Mouse (Mus musculus): Measurements from ENCODE around the gene Cpm.
A peak's percentile ranks its signal among the peaks of the same experiment; 100 is the strongest.

Cpm gene

DNA sequence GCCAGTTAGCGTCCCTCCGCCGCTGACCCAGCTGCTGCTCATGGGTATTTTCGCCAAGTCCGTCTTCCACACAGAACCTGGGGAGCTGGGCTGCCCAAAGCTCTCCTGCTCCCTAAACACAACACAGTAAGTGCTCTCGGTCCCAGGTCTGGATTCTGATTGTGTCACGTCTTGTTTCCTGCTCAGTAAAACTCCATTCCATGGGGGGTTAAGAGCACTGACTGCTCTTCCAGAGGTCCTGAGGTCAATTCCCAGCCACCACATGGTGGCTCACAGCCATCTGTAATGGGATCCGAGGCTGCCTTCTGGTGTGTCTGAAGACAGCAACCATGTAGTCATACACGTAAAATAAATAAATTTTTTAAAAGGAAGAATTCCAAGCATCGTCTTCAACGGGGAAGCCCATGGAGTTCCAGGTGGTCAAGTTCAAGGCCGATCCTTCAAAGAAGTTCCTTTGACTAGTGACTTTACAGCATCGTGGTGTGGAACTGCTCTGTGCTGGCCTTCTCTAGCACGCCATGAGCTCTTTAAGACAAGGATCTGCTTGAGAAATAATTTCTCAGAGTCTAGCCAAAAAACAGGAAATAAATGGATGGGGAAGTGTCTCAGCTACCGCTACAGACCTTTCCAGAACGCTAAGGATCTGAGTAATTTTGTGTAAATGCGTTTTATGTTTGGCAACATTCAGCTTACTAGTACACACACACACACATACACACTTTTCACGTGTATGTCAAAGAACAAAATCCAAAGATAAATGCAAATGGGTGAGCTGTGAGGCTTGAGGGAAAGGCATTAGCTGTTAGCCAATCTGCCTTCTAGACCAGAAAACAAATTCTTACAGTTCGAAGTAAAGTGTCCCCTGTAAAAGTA lies 55.2 kb downstream of the Cpm start:
- no peak for DNase-seq (ENCODE audit: extremely low spot score, low spot score)

DNA sequence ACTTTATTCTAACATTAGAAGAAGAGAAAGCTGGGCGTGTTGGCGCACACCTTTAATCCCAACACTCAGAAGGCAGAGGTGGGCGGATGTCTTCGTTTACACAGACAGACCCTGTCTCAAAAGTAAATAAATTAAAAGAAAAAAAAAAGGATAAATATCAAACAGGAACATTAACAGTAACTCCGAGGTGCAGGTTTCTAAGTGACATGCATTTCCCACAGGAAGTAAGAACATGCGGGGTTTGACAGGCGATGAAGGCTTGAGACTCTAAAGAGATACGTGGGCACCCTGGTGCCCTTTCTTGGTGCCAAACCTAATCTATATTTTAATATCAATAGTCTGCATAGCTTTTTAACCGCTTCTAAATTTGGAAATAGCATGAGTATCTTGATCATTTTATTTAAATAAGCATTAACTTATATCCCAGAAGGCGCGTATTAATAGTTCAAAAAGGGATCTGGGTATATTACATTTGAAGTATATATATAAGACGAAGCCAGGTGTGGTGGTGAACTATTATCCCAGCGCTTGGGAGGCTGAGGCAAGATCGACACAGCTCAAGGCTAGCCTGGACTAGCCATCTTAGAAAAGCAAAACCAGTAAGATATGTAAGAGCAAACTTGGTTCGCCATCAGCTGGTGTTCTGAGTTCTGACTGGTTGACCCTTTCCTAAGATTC lies 56.0 kb downstream of the Cpm start:
- DNase-seq (ENCODE audit: extremely low spot score, low spot score): no peak

GRCm38 (mm10) chr10:117685849-117686591 lies 56.7 kb downstream of the Cpm start:
- no peak for DNase-seq (ENCODE audit: extremely low spot score, low spot score)

- DNase-seq (ENCODE audit: extremely low spot score, low spot score): no peak
These were observed 57.7 kb downstream of the Cpm start for GRCm38 (mm10) chr10:117687018-117687417.

DNA sequence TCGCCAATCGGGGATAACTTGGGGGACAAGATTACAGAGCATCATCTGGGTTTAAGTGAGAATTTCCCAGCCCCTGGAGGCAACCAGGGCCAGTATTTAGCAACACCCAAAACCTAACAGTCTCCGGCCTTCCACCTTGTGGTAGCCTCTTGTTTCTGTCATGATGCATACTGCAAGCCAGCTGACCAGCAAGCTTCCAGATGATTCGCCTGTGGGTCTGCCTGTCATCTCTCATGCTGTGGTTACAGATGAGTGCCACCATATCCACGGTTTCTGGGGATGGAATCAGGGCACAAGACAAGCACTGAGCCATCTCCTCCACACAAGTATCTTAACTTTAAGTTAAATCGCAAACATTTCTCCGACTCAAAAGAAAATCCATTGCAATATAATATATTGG lies 58.3 kb downstream of the Cpm start:
- DNase-seq (ENCODE audit: extremely low spot score, low spot score): no peak

DNA sequence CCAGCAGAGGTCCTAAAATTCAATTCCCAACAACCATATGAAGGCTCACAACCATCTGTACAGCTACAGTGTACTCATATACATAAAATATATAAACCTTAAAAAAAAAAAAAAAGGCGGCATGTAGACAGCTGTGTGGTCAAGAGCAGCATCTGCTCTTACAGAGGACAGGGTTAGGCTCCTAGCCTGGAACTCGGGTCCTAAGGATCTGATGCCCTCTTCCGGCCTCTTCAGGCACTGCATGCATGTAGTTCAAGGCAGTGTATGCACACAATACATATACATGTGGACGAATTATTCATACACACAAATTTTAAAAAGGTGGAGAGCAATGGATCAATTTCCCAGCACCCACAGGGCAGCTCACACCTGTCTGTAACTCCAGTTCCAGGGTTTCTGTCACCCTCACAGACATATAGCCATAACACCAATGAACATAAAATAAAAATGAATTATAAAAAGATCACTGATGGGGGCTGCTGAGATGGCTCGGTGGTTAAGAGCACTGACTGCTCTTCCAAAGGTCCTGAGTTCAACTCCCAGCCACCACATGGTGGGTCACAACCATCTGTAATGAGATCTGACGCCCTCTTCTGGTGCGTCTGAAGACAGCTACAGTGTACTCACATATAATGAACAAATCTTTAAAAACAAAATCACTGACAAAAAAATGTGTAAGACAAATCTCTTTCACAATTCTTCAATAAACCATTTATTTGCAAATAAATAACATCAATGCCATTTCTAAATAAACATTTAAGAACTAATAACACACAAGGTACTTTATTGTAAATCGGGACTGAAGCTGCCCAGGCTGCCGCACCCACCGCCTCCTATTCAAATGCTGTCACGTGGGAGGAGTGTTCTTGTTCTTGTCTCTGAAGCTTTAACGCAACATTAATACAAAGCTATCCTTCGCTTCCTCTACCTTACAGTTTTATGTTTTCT lies 59.2 kb downstream of the Cpm start:
- peak; percentile 39 for DNase-seq (ENCODE audit: extremely low spot score, low spot score)

- DNase-seq (ENCODE audit: extremely low spot score, low spot score): no peak
These were observed 60.2 kb downstream of the Cpm start for GRCm38 (mm10) chr10:117689297-117690100.

DNA sequence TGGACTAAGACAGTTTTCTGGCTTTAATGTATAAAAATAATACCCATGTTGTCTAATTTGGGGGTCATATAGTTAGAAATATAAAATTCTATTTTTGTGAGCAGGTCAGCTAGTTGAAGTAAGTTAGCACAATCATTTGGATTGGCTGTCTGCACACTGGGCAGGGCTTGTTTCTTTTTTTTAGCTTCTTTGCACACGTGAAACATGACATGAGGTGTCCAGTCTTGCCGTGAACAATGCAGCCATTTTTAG lies 60.7 kb downstream of the Cpm start:
- DNase-seq (ENCODE audit: extremely low spot score, low spot score): no peak

DNA sequence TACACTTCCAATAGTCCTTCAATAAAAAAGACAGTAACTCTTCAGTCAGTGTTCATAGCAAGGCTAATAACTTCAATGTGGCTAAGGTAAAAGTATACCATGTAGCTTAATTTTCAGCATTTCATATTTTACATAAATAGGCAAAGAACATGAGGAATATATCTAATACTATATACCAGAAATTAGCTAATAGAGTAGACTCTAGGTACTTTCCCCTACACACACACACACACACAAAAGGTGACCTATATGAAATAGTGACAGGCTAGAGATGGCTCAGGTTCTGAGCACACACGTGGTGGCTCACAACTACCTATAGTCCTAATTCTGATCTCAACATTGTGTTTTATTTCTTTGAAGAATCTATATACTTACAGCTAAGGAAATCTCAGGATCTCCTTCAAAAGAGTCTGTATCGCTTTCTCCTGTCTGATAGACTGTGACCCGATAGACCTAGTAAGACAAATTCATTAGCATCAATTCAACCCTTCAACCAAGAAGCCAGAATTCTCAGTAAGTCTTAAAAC lies 61.5 kb downstream of the Cpm start:
- no peak for DNase-seq (ENCODE audit: extremely low spot score, low spot score)

DNA sequence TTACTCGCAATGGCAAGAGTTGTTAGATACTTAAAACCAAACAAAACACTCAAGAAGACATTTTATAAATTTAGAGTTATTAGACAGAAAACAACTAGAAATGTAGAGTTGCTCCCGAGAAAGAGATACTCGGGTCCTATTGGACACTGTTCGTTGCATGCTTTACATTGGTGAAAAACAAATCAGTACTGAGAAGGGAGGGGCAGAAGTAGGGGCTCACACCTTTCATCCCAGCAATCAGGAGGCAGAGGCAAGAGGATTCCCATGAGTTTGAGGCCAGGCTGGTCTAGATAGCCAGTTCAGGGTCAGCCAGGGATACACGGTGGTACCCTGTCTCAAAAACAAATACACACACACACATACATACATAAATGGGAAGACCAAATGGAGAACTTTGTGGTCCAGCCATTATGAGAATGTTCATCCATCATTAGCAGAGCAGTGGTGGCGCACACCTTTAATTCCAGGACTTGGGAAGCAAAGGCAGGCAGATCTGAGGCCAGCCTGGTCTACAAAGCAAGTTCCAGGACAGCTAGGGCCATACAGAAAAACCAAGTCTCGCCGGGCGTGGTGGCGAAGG lies 62.2 kb downstream of the Cpm start:
- no peak for DNase-seq (ENCODE audit: extremely low spot score, low spot score)

GRCm38 (mm10) chr10:117692173-117692572 lies 62.9 kb downstream of the Cpm start:
- no peak for DNase-seq (ENCODE audit: extremely low spot score, low spot score)

GRCm38 (mm10) chr10:117692953-117693352 lies 63.7 kb downstream of the Cpm start:
- no peak for DNase-seq (ENCODE audit: extremely low spot score, low spot score)

GRCm38 (mm10) chr10:117694255-117694953 lies 65.1 kb downstream of the Cpm start:
- DNase-seq (ENCODE audit: extremely low spot score, low spot score): no peak

- no peak for DNase-seq (ENCODE audit: extremely low spot score, low spot score)
These were observed 65.7 kb downstream of the Cpm start for GRCm38 (mm10) chr10:117695027-117695426.

GRCm38 (mm10) chr10:117695605-117696004 lies 66.3 kb downstream of the Cpm start:
- DNase-seq (ENCODE audit: extremely low spot score, low spot score): no peak

DNA sequence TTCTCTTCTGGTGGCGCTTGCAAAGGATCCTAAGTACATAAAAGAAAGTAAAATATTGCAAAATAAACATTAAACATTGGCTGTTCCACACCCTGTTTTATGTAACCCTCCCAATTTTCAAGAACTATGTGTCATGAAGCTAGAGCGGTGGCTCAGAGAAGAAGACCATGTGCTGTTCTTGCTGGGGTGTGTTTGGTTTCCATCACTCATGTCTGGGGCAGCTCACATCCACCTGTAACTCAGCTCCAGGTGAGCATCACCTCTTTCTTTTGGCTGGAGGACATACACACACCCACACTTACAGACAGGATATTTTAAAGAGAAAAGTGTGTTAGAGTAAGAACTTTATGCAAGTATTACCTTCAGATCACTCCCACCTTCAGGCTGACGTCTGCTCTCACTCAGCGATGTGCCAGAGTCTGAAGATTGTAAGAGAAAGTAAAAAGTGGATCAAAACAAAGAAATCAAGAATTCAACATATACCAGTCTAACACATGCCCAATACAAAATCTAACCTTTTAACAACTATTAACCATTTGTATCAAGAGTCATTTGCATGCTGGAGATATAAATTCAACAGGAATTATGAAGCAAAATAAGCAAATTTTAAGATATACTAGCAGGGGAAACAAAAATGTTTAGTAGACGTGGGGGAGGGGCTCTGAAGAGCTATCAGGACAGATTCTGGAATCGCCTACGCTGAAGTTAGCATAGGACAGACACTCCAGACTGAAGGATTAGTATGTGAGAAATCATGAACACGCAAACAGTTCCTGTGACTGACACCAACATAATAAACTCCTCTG lies 66.9 kb downstream of the Cpm start:
- no peak for DNase-seq (ENCODE audit: extremely low spot score, low spot score)

DNA sequence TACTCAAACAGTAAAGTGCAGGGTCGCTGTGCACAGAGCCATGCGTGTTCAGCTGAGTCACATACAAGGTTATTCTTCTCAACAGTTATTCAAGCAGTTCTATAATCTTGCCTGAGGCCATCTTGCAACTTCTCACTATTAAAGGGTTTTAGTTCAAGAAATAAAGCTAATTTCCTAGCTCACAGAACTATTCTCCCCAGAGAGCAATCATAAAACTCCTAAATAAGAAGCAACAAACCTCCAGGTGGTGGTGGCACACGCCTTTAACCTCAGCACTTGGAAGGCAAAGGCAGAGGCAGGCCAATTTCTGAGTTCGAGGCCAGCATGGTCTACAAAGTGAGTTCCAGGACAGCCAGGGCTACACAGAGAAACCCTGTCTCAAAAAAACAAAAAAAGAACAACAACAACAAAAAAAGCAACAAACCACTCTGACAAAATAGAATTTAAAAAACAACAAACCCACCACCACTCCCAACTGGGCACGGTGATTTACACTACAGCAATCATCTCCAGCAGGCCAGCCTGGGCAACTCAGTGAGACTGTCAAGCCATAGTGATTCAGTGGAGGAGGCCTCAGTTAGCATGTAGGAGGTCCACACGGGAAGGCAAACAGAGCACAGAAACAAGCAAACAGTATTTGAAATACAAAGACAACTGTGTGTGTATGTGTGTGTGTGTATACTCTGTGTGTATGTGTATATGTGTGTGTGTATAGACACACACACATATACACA lies 67.7 kb downstream of the Cpm start:
- no peak for DNase-seq (ENCODE audit: extremely low spot score, low spot score)
